Mouse (Mus musculus) liver, embryonic 15.5 days (tissue): ENCODE data around the gene Xylt1. TPM values are rescaled to one million over a fixed set of nuclear protein-coding genes. Genes with fewer than 3 reads are reported as not detected.

Source experiments
- ATAC-seq: fragments of 200-750 bp; cut with Nextera tagmentation; 2 replicates; pipeline ENCODE4 v1.8.0; 2017; ENCODE audit warnings: moderate number of reproducible peaks, mild to moderate bottlenecking, moderate library complexity; ENCODE audit not compliant: insufficient read depth
- H3K27ac ChIP-seq: fragments of 300-500 bp; sonication (generic); replicated peaks from 2 replicates; pipeline ENCODE4 v1.5.1; 2015; ENCODE audit warnings: mild to moderate bottlenecking, inconsistent platforms
- H3K27me3 ChIP-seq: fragments of 300-500 bp; sonication (generic); 2 replicates; pipeline ENCODE4 v1.6.1; 2015; ENCODE audit warnings: mild to moderate bottlenecking, inconsistent platforms
- H3K36me3 ChIP-seq: fragments of 300-500 bp; sonication (generic); replicated peaks from 2 replicates; pipeline ENCODE4 v1.6.1; 2015; ENCODE audit warnings: moderate library complexity, mild to moderate bottlenecking, inconsistent platforms
- H3K4me1 ChIP-seq: fragments of 300-500 bp; sonication (generic); replicated peaks from 2 replicates; pipeline ENCODE4 v1.6.1; 2015; ENCODE audit warnings: inconsistent platforms
- H3K4me2 ChIP-seq: fragments of 300-500 bp; sonication (generic); 2 replicates; pipeline ENCODE4 v1.6.1; 2015; ENCODE audit warnings: moderate library complexity, mild to moderate bottlenecking, inconsistent platforms
- H3K4me3 ChIP-seq: fragments of 300-500 bp; sonication (generic); replicated peaks from 2 replicates; pipeline ENCODE4 v1.5.1; 2015; ENCODE audit warnings: mild to moderate bottlenecking, inconsistent platforms
- H3K9ac ChIP-seq: fragments of 300-500 bp; sonication (generic); 2 replicates; pipeline ENCODE4 v1.6.1; 2015; ENCODE audit warnings: moderate library complexity, mild to moderate bottlenecking, inconsistent platforms
- H3K9me3 ChIP-seq: fragments of 300-500 bp; sonication (generic); replicated peaks from 2 replicates; pipeline ENCODE4 v1.6.1; 2016; ENCODE audit warnings: inconsistent platforms
- WGBS: fragments of 180-500 bp; shearing (Covaris S2); methylation state at CpG from one replicate; pipeline ENCODE4 v1.1.7; 2015; ENCODE audit warnings: mixed read lengths; ENCODE audit not compliant: insufficient replicate concordance; 5-methylcytosine and 5-hydroxymethylcytosine counted together
- polyA plus RNA-seq: library from polyadenylated mRNA; unstranded; fragments of >200 nt; fragmentation: Nextera tagmentation; extraction: Ambion mirVana; gene quantifications from 2 replicates; pipeline ENCODE4 v1.2.1, GENCODE M21; 2015

The Xylt1 gene
- polyA plus RNA-seq, 1 experiment from 2014 or later: 0.24 TPM

- 0% methylated on average over 63 of the region's 64 CpGs for WGBS
- peaks cover 62% of the 10 kb centered on the region for H3K27me3 ChIP-seq
Measured at GRCm38 (mm10) chr7:117381188-117381981, 606 bp downstream of the Xylt1 start.

GRCm38 (mm10) chr7:117382006-117382405 lies 1.2 kb downstream of the Xylt1 start:
- Histone ChIP-seq H3K9me3 (no peaks in the 10 kb centered on the region), H3K36me3 (no peaks in the 10 kb centered on the region), H3K4me1 (peaks cover 31% of the 10 kb centered on the region), H3K9ac (no peak overlapping the region), H3K27me3 (peaks cover 62% of the 10 kb centered on the region), H3K27ac (no peak overlapping the region), H3K4me3 (peak overlapping the region; percentile 67), H3K4me2 (peak overlapping the region; percentile 81)
- no peak for ATAC-seq
- 13% methylated on average over 2 of the region's 2 CpGs for WGBS

More at GRCm38 (mm10) chr7:117381188-117381981, 606 bp downstream of the Xylt1 start:
- H3K4me3 ChIP-seq: peak overlapping the region; percentile 67
- H3K4me2 ChIP-seq: peak overlapping the region; percentile 81
- peak; percentile 59 for ATAC-seq
- H3K36me3 ChIP-seq: no peaks in the 10 kb centered on the region
- peaks cover 31% of the 10 kb centered on the region for H3K4me1 ChIP-seq
- 0 out of 2 replicates have a peak overlapping the region, but pooled peaks have one; percentile 6 for H3K27ac ChIP-seq
- no peaks in the 10 kb centered on the region for H3K9me3 ChIP-seq
- H3K9ac ChIP-seq: peak overlapping the region; percentile 50; the same call in 1 of the 2 replicates

GRCm38 (mm10) chr7:117383147-117383940 lies 2.6 kb downstream of the Xylt1 start:
- ATAC-seq: no peak
- Histone ChIP-seq H3K4me3 (peak overlapping the region; percentile 67; the same call in 1 of the 2 replicates), H3K4me1 (peaks cover 36% of the 10 kb centered on the region), H3K4me2 (peak overlapping the region; percentile 81), H3K27me3 (peaks cover 51% of the 10 kb centered on the region), H3K9ac (no peak overlapping the region), H3K27ac (no peak overlapping the region), H3K9me3 (no peaks in the 10 kb centered on the region), H3K36me3 (no peaks in the 10 kb centered on the region)
- whole genome bisulfite sequencing: 12% methylated on average over 7 of the region's 7 CpGs

GRCm38 (mm10) chr7:117386376-117386775 lies 5.6 kb downstream of the Xylt1 start:
- H3K27ac ChIP-seq: no peak overlapping the region
- peaks cover 39% of the 10 kb centered on the region for H3K4me1 ChIP-seq
- WGBS: 58% methylated on average over 4 of the region's 4 CpGs
- peaks cover 23% of the 10 kb centered on the region for H3K27me3 ChIP-seq
- H3K4me2 ChIP-seq: no peak overlapping the region
- ATAC-seq: no peak
- no peaks in the 10 kb centered on the region for H3K36me3 ChIP-seq
- H3K9me3 ChIP-seq: no peaks in the 10 kb centered on the region
- H3K4me3 ChIP-seq: no peak overlapping the region
- no peak overlapping the region for H3K9ac ChIP-seq

- H3K27me3 ChIP-seq: 0 out of 2 replicates have a peak, but pooled peaks cover 7% of the 10 kb centered on the region
- H3K27ac ChIP-seq: no peak overlapping the region
- no peak overlapping the region for H3K4me3 ChIP-seq
- no peak overlapping the region; the same call in 1 of the 2 replicates for H3K4me2 ChIP-seq
- H3K36me3 ChIP-seq: no peaks in the 10 kb centered on the region
- H3K4me1 ChIP-seq: peaks cover 31% of the 10 kb centered on the region
- H3K9me3 ChIP-seq: no peaks in the 10 kb centered on the region
- no peak for ATAC-seq
- WGBS: 40% methylated on average over 9 of the region's 9 CpGs
- H3K9ac ChIP-seq: no peak overlapping the region
Measured at GRCm38 (mm10) chr7:117388284-117388988, 7.7 kb downstream of the Xylt1 start.

- Histone ChIP-seq H3K9ac (no peak overlapping the region), H3K27me3 (0 out of 2 replicates have a peak, but pooled peaks cover 2% of the 10 kb centered on the region), H3K4me2 (no peak overlapping the region; the same call in 1 of the 2 replicates), H3K4me1 (peaks cover 35% of the 10 kb centered on the region), H3K4me3 (no peak overlapping the region), H3K27ac (no peak overlapping the region), H3K36me3 (no peaks in the 10 kb centered on the region), H3K9me3 (no peaks in the 10 kb centered on the region)
- ATAC-seq: peak; percentile 68
- 14% methylated on average over 3 of the region's 3 CpGs for WGBS
Measured at GRCm38 (mm10) chr7:117389048-117389447, 8.3 kb downstream of the Xylt1 start.

- no peak for ATAC-seq
- peak overlapping the region; percentile 59; the same call in 1 of the 2 replicates for H3K27ac ChIP-seq
- H3K9me3 ChIP-seq: no peaks in the 10 kb centered on the region
- H3K4me3 ChIP-seq: no peak overlapping the region
- no peaks in the 10 kb centered on the region for H3K27me3 ChIP-seq
- 64% methylated on average over 13 of the region's 13 CpGs for WGBS
- H3K4me2 ChIP-seq: no peak overlapping the region
- H3K36me3 ChIP-seq: no peaks in the 10 kb centered on the region
- H3K9ac ChIP-seq: no peak overlapping the region
- peaks cover 37% of the 10 kb centered on the region for H3K4me1 ChIP-seq
Measured at GRCm38 (mm10) chr7:117392863-117393569, 12.2 kb downstream of the Xylt1 start.

- no peak overlapping the region; the same call in 1 of the 2 replicates for H3K9ac ChIP-seq
- no peaks in the 10 kb centered on the region for H3K9me3 ChIP-seq
- peaks cover 30% of the 10 kb centered on the region for H3K4me1 ChIP-seq
- WGBS: 8% methylated on average over 4 of the region's 4 CpGs
- peak overlapping the region; percentile 59 for H3K27ac ChIP-seq
- no peak overlapping the region for H3K4me3 ChIP-seq
- no peaks in the 10 kb centered on the region for H3K36me3 ChIP-seq
- H3K27me3 ChIP-seq: no peaks in the 10 kb centered on the region
- ATAC-seq: peak; percentile 73
- peak overlapping the region; percentile 35 for H3K4me2 ChIP-seq
Measured at GRCm38 (mm10) chr7:117393976-117394375, 13.2 kb downstream of the Xylt1 start.

GRCm38 (mm10) chr7:117394380-117394779 lies 13.6 kb downstream of the Xylt1 start:
- H3K4me3 ChIP-seq: no peak overlapping the region
- peaks cover 26% of the 10 kb centered on the region for H3K4me1 ChIP-seq
- H3K27me3 ChIP-seq: no peaks in the 10 kb centered on the region
- no peak overlapping the region; the same call in 1 of the 2 replicates for H3K9ac ChIP-seq
- 19% methylated on average over 6 of the region's 6 CpGs for WGBS
- peak; percentile 54 for ATAC-seq
- H3K4me2 ChIP-seq: peak overlapping the region; percentile 35
- peak overlapping the region; percentile 59; the same call in 1 of the 2 replicates for H3K27ac ChIP-seq
- no peaks in the 10 kb centered on the region for H3K36me3 ChIP-seq
- no peaks in the 10 kb centered on the region for H3K9me3 ChIP-seq

- no peak overlapping the region for H3K27ac ChIP-seq
- H3K4me1 ChIP-seq: peaks cover 22% of the 10 kb centered on the region
- no peak overlapping the region for H3K4me3 ChIP-seq
- no peaks in the 10 kb centered on the region for H3K36me3 ChIP-seq
- H3K9me3 ChIP-seq: no peaks in the 10 kb centered on the region
- no peak for ATAC-seq
- 64% methylated on average over 6 of the region's 6 CpGs for WGBS
- no peaks in the 10 kb centered on the region for H3K27me3 ChIP-seq
- no peak overlapping the region for H3K4me2 ChIP-seq
- no peak overlapping the region for H3K9ac ChIP-seq
Measured at GRCm38 (mm10) chr7:117395511-117395910, 14.7 kb downstream of the Xylt1 start.
